Mouse (Mus musculus) forebrain, embryonic 14.5 days (tissue): ENCODE measurements around the gene Cnnm3. TPM values are rescaled to one million over a fixed set of nuclear protein-coding genes. Genes with fewer than 3 reads are reported as not detected.
A peak's percentile ranks its signal among the peaks of the same experiment; 100 is the strongest.

Experiments used
- ATAC-seq: fragments of 200-750 bp; cut with Nextera tagmentation; 2 replicates; pipeline ENCODE4 v1.8.0; 2017; ENCODE audit warnings: mild to moderate bottlenecking, moderate library complexity
- DNase-seq: peaks from one replicate; pipeline ENCODE4 v3.0.0-alpha.2; 2015; ENCODE audit warnings: low spot score
- H3K27ac ChIP-seq: fragments of 300-500 bp; sonication (generic); 2 replicates; pipeline ENCODE4 v1.5.1; 2014; ENCODE audit warnings: low read depth, mild to moderate bottlenecking, control low read depth, low read length, moderate library complexity
- H3K27me3 ChIP-seq: fragments of 300-500 bp; sonication (generic); replicated peaks from 2 replicates; pipeline ENCODE4 v1.6.1; 2014; ENCODE audit warnings: low read length, control low read depth, mixed read lengths; ENCODE audit not compliant: control insufficient read depth, insufficient read depth
- H3K36me3 ChIP-seq: fragments of 300-500 bp; sonication (generic); 2 replicates; pipeline ENCODE4 v1.6.1; 2014; ENCODE audit warnings: low read length, control low read depth; ENCODE audit not compliant: control insufficient read depth, insufficient read depth
- H3K4me1 ChIP-seq: fragments of 300-500 bp; sonication (generic); 2 replicates; pipeline ENCODE4 v1.6.1; 2014; ENCODE audit warnings: antibody characterized with exemption, low read length, control low read depth; ENCODE audit not compliant: control insufficient read depth, insufficient read depth
- H3K4me2 ChIP-seq: fragments of 300-500 bp; sonication (generic); 2 replicates; pipeline ENCODE4 v1.6.1; 2014; ENCODE audit warnings: mild to moderate bottlenecking, control low read depth, low read length
- H3K4me3 ChIP-seq: fragments of 300-500 bp; sonication (generic); 2 replicates; pipeline ENCODE4 v1.5.1; 2014; ENCODE audit warnings: low read depth, low read length, control low read depth
- H3K9ac ChIP-seq: fragments of 300-500 bp; sonication (generic); 2 replicates; pipeline ENCODE4 v1.6.1; 2014; ENCODE audit warnings: mild to moderate bottlenecking, low read length, control low read depth, moderate library complexity
- H3K9me3 ChIP-seq: fragments of 300-500 bp; sonication (generic); replicated peaks from 2 replicates; pipeline ENCODE4 v1.6.1; 2016; ENCODE audit warnings: low read length, control low read depth, mixed read lengths; ENCODE audit not compliant: control insufficient read depth
- WGBS: fragments of 180-500 bp; shearing (Covaris S2); extraction: QIAGEN DNeasy Blood & Tissue Kit; methylation state at CpG from one replicate; pipeline ENCODE4 v1.1.7; 2014; 5-methylcytosine and 5-hydroxymethylcytosine counted together
- polyA plus RNA-seq: library from polyadenylated mRNA; unstranded; fragments of >200 nt; fragmentation: Nextera tagmentation; extraction: Ambion mirVana; gene quantifications from 2 replicates; pipeline ENCODE4 v1.2.1, GENCODE M21; 2014

Cnnm3 gene
- polyA plus RNA-seq, 1 experiment from 2014 or later, result 5.2 TPM

DNA sequence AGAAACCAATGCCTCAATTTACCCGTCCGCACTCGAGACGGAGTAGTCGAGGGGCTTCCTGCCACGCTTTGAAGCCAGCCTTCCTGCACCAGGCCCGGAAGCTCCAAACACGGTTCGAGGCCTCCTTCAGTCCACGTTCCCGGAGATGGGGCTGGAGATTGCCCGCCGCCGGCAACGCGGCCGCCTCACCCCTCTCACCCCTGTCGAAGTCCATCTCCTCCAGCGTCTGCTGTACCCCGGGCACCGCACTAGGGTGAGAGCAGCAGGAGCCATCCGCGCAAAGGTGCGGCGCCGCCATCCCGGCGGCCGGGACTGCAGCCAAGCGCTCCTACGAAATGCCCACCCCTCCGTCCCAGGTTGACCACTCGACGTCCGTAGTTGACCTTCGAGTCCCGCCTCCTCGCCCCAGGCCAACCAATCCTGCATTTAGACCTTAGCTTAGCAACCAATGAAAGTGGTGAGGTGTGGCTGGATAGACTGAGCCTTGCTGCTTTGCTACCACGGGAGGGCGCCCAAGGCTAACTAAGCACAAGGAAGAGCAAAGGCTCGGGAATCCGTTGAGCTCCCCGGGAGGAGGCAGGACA, 35.3 kb downstream of the Cnnm3 start, which contains the start of gene Ankrd39:
Ankrd39 (minus strand) TSS at position 558 of the 584 bp plus-strand sequence.
- Histone ChIP-seq H3K27me3 (no peaks in the 10 kb centered on the region), H3K36me3 (peaks cover 44% of the 10 kb centered on the region), H3K27ac (peak within 1 kb of the TSS; percentile 45; the same call in 1 of the 2 replicates), H3K4me1 (peaks cover 8% of the 10 kb centered on the region), H3K4me3 (peak within 1 kb of the TSS; percentile 60), H3K9ac (peak within 1 kb of the TSS; percentile 77), H3K4me2 (peak within 1 kb of the TSS; percentile 78), H3K9me3 (no peaks in the 10 kb centered on the region)
- DNase-seq (peak; percentile 99), ATAC-seq (peak; percentile 97)
- under 1% methylated on average over 43 of the region's 43 CpGs for WGBS

DNA sequence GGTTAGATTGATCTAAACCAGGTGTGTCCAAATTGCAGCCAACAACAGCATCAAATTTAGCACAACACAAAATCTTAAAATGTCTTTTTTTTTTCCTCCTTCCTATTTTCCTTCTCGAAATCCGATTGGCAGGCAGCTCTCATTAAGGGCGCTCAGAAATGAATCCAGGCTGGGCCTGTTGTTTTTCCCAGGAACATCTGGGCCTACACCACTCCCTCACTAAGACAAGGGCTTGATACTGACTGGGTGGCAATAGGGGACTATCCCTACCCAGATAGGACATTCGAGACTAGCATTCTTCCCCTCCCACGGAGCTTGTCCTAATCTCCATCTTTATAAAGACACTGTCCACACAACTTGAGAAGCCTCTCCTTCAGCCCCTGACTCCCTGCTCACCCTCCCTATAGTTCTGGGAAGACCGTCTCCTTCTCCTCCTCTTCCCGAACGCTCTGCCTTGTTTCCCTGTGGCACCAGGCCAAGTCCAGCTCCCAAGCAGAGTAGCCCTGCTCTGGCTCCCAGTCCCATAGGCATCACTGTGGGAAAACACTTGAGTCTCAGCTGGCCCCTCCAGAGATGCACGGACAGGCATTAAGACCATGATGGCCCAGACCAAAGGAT, 36.4 kb downstream of the Cnnm3 start:
- no peak for ATAC-seq
- DNase-seq, result peak; percentile 51
- Histone ChIP-seq H3K27ac (peak overlapping the region; percentile 45; the same call in 1 of the 2 replicates), H3K4me2 (0 out of 2 replicates have a peak overlapping the region, but pooled peaks have one; percentile 24), H3K9ac (no peak overlapping the region; the same call in 1 of the 2 replicates), H3K4me1 (peaks cover 8% of the 10 kb centered on the region), H3K27me3 (no peaks in the 10 kb centered on the region), H3K36me3 (peaks cover 55% of the 10 kb centered on the region), H3K4me3 (no peak overlapping the region), H3K9me3 (no peaks in the 10 kb centered on the region)
- WGBS, result 25% methylated on average over 9 of the region's 9 CpGs

DNA sequence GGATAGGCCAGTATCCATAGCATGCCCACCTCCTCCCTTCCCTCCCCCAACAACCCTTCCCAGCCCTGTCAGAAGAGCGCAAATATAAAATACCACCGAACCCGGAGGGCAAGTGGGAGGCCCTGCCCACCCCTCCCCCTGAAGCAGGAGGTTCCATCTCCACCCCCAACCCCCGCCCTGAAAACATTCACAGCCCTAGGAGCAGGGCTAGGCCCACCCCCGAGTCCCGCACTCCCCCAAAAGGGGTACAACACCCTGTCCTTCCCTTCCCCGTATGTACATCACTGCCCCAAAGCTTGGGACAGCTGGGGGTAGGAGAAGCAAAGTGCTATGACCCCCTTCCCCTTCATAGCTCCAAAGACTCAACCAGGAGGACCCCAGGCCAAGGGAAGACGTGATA, 37.1 kb downstream of the Cnnm3 start:
- Histone ChIP-seq H3K9ac (no peak overlapping the region; the same call in 1 of the 2 replicates), H3K4me1 (peaks cover 8% of the 10 kb centered on the region), H3K9me3 (no peaks in the 10 kb centered on the region), H3K4me2 (no peak overlapping the region), H3K36me3 (peaks cover 62% of the 10 kb centered on the region), H3K4me3 (no peak overlapping the region), H3K27me3 (no peaks in the 10 kb centered on the region), H3K27ac (no peak overlapping the region)
- no peak for ATAC-seq
- WGBS, result 64% methylated on average over 8 of the region's 8 CpGs
- no peak for DNase-seq

DNA sequence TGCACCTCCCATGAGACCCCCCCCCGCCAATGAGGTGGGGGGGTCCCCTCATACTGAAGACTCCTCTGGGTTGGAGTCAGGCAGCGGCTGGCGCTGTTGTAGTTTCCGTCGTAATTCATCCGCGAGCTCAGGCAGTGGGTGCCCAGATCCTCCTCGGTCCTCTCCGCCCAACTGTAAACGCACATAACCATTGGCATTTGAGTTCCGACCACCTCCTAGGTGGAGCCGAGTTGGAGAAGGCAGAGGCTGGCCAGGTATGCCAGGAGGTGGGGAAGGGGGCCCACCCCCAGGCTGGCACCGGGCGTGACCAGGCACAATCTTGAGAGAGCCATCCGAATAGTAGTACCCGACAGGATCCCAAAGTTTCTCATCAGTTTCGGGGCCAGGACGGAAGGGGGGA, 37.8 kb downstream of the Cnnm3 start:
- Histone ChIP-seq H3K36me3 (peaks cover 69% of the 10 kb centered on the region), H3K9me3 (no peaks in the 10 kb centered on the region), H3K4me3 (no peak overlapping the region), H3K27ac (no peak overlapping the region), H3K4me2 (no peak overlapping the region), H3K4me1 (peaks cover 8% of the 10 kb centered on the region), H3K9ac (no peak overlapping the region), H3K27me3 (no peaks in the 10 kb centered on the region)
- WGBS, result 88% methylated on average over 18 of the region's 18 CpGs
- no peak for DNase-seq
- no peak for ATAC-seq

DNA sequence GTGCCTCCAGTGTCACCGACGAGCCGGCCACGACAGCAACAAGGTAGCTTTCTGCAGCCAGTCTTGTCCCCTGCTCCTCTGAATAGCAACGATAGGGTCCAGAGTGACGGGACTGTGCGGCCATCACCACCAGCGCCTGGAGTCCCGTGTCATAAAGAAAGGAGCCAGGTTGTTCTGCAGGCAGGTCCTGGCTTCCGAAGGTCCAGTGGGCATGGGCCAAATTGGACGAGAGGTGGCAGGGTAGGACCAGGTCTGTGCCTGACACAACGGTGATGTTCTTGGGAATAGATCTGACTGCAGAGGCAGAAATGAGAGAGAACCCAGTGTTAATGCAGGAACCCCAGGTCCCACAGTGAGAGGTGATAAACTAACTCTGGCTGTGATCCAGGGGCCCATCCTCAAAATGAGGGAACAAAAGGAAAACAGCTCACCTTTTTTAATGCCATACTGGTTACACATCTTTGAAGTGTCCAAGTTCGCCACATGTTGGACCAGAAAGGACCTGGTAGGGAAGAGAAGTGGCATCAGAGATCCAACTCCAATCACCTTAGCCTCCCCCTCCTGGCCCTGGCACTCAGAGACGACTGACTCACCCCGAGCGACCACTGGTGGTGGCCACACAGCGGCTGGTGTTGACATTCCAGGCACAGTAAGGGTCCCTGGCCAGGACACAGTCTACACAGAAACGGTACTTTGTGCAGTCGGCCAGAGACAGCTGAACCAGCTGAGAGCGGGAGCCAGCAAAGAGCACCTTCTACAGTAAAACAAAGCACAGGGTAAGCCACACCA, 38.6 kb downstream of the Cnnm3 start:
- DNase-seq (no peak), ATAC-seq (no peak)
- peaks cover 16% of the 10 kb centered on the region for H3K4me1 ChIP-seq
- H3K27ac ChIP-seq, result no peak overlapping the region
- WGBS, result 78% methylated on average over 20 of the region's 20 CpGs
- peaks cover 76% of the 10 kb centered on the region for H3K36me3 ChIP-seq
- H3K4me3 ChIP-seq, result no peak overlapping the region
- no peaks in the 10 kb centered on the region for H3K9me3 ChIP-seq
- H3K9ac ChIP-seq, result no peak overlapping the region
- no peaks in the 10 kb centered on the region for H3K27me3 ChIP-seq
- H3K4me2 ChIP-seq, result no peak overlapping the region

DNA sequence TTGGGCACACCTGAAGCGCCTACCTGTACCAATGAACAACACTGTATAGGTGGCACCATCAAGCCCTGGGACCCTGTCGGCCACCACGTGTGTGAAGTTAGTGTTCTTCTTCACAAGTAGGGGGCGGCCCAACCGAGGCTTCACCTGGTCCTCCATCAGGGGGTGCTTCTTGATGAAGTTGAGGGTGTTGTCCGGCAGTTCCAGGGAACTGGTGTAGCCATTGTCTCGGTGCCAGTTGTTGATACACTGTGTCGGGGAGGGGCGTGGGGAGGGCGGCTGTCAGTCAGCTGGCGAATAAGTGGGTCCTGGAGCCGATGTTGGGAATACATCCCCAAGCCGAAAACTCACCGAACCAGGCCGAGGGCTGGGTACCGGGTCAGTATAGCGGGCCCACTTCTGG, 40.2 kb downstream of the Cnnm3 start:
- DNase-seq (no peak), ATAC-seq (no peak)
- H3K4me1 ChIP-seq, result peaks cover 17% of the 10 kb centered on the region
- 91% methylated on average over 17 of the region's 17 CpGs for WGBS
- no peak overlapping the region for H3K9ac ChIP-seq
- H3K9me3 ChIP-seq, result no peaks in the 10 kb centered on the region
- no peaks in the 10 kb centered on the region for H3K27me3 ChIP-seq
- peaks cover 76% of the 10 kb centered on the region for H3K36me3 ChIP-seq
- no peak overlapping the region for H3K4me2 ChIP-seq
- no peak overlapping the region for H3K4me3 ChIP-seq
- H3K27ac ChIP-seq, result no peak overlapping the region

DNA sequence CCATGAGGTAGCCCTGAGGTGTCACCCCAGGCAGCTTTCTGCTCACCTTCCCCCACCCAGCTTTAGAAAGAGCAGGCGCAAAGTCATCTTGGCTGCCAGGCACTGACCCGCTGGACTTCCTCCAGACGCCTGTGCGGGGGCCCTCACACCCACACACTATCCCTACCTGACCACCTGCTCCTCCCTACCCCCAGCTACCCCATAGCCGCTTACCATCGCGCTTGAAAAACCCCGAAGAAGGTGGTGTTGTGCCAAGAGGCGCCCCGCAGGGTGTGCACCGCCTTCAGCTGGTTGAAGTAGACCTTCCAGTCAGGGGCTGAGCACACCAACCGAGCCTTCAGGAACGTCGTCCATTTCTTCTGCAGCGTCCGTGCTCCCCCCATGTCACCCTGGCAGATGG, 40.8 kb downstream of the Cnnm3 start:
- ATAC-seq (no peak), DNase-seq (no peak)
- peaks cover 15% of the 10 kb centered on the region for H3K4me1 ChIP-seq
- H3K27ac ChIP-seq, result no peak overlapping the region
- no peak overlapping the region for H3K4me3 ChIP-seq
- no peaks in the 10 kb centered on the region for H3K9me3 ChIP-seq
- H3K9ac ChIP-seq, result no peak overlapping the region
- 78% methylated on average over 16 of the region's 16 CpGs for WGBS
- H3K27me3 ChIP-seq, result no peaks in the 10 kb centered on the region
- H3K36me3 ChIP-seq, result peaks cover 75% of the 10 kb centered on the region
- H3K4me2 ChIP-seq, result no peak overlapping the region

DNA sequence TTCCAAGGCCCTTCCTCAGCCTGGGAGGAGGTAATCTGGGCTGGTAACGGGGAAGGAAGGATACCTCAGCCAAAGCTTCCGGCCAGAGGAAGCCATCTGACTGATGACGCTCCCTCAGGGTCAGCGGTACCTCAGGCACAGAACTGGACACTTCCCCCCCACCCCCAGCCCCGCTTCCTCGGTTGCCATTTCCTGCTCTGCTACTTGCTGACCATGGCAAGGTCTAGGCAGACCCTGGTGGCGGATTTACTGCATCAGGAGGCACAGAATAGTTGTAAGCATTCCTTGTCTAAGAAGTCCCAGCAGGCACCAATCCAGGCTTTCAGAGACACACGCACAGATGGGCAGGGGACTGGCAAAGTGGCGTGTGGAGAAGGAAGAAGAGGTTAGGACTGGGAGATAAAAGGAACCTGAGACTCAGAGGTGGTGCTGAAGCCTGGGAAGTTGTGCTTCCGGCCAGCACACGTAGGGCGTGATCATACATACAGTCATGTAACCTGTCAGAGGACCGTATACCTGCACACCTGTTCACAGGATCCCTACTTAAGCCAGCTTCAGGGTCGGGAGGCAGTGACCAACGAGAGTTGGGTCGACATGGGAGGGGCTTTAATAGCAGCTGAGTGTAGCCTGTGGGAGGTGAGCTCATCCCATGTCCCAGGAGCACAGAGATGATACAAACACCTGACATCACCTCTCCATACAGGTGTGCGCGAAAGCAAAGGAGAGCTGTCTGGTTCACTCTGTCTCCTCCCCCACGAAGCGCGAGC, 43.1 kb downstream of the Cnnm3 start:
- ATAC-seq (no peak), DNase-seq (no peak)
- H3K27ac ChIP-seq, result no peak overlapping the region; the same call in 1 of the 2 replicates
- H3K27me3 ChIP-seq, result no peaks in the 10 kb centered on the region
- H3K4me1 ChIP-seq, result peaks cover 20% of the 10 kb centered on the region
- 80% methylated on average over 21 of the region's 21 CpGs for WGBS
- H3K9me3 ChIP-seq, result no peaks in the 10 kb centered on the region
- peaks cover 54% of the 10 kb centered on the region for H3K36me3 ChIP-seq
- peak overlapping the region; percentile 99; the same call in 1 of the 2 replicates for H3K4me3 ChIP-seq
- H3K4me2 ChIP-seq, result peak overlapping the region; percentile 99
- H3K9ac ChIP-seq, result peak overlapping the region; percentile 100
